Mouse (Mus musculus): ENCODE measurements at regions not wholly inside any gene's neighbourhood (a gene's known extent, or its start where the extent isn't known, plus 50 kb on each side); places are given as distances from the start of the nearest gene placed in this dataset.

GRCm38 (mm10) chr3:60240664-60241063, 159.0 kb downstream of the Sucnr1 start:
- Histone ChIP-seq H3K27ac (replicated peaks; ENCODE audit: low read depth, low read length) (no peak overlapping the region), H3K9me3 (ENCODE audit: control insufficient read depth, low read length) (no peaks in the 10 kb centered on the region), H3K27me3 (ENCODE audit: control insufficient read depth, insufficient read depth, low read length) (no peaks in the 10 kb centered on the region), H3K4me2 (ENCODE audit: low read length) (no peak overlapping the region), H3K9ac (replicated peaks; ENCODE audit: low read length) (no peak overlapping the region), H3K4me3 (replicated peaks; ENCODE audit: low read depth, low read length) (no peak overlapping the region), H3K36me3 (ENCODE audit: control insufficient read depth, insufficient read depth, low read length) (no peaks in the 10 kb centered on the region), H3K4me1 (ENCODE audit: control insufficient read depth, insufficient read depth, low read length) (no peaks in the 10 kb centered on the region)
- no peak for DNase-seq
- ATAC-seq (ENCODE audit: low FRiP score, low TSS enrichment), result no peak

- Histone ChIP-seq H3K9ac (replicated peaks; ENCODE audit: low read length) (no peak overlapping the region), H3K4me3 (replicated peaks; ENCODE audit: low read depth, low read length) (no peak overlapping the region), H3K4me1 (ENCODE audit: control insufficient read depth, insufficient read depth, low read length) (no peaks in the 10 kb centered on the region), H3K4me2 (ENCODE audit: low read length) (no peak overlapping the region), H3K36me3 (ENCODE audit: control insufficient read depth, insufficient read depth, low read length) (no peaks in the 10 kb centered on the region), H3K27ac (replicated peaks; ENCODE audit: low read depth, low read length) (no peak overlapping the region), H3K27me3 (ENCODE audit: control insufficient read depth, insufficient read depth, low read length) (no peaks in the 10 kb centered on the region), H3K9me3 (ENCODE audit: control insufficient read depth, low read length) (no peaks in the 10 kb centered on the region)
- DNase-seq (no peak), ATAC-seq (ENCODE audit: low FRiP score, low TSS enrichment) (no peak)
- 92% methylated on average over 3 of the region's 3 CpGs for WGBS
Observed at GRCm38 (mm10) chr3:60266666-60267415, 185.2 kb downstream of the Sucnr1 start.

- Histone ChIP-seq H3K4me3 (replicated peaks; ENCODE audit: low read depth, low read length) (no peak overlapping the region), H3K27ac (replicated peaks; ENCODE audit: low read depth, low read length) (no peak overlapping the region), H3K27me3 (ENCODE audit: control insufficient read depth, insufficient read depth, low read length) (no peaks in the 10 kb centered on the region), H3K9ac (replicated peaks; ENCODE audit: low read length) (no peak overlapping the region), H3K4me1 (ENCODE audit: control insufficient read depth, insufficient read depth, low read length) (no peaks in the 10 kb centered on the region), H3K4me2 (ENCODE audit: low read length) (no peak overlapping the region), H3K36me3 (ENCODE audit: control insufficient read depth, insufficient read depth, low read length) (no peaks in the 10 kb centered on the region), H3K9me3 (ENCODE audit: control insufficient read depth, low read length) (no peaks in the 10 kb centered on the region)
- no peak for DNase-seq
- ATAC-seq (ENCODE audit: low FRiP score, low TSS enrichment), result no peak
Observed at GRCm38 (mm10) chr3:60267416-60268174, 185.9 kb downstream of the Sucnr1 start.

GRCm38 (mm10) chr3:60270463-60270862, 188.8 kb downstream of the Sucnr1 start:
- ATAC-seq (ENCODE audit: low FRiP score, low TSS enrichment), result no peak
- 81% methylated on average over 1 of the region's 1 CpGs for WGBS

GRCm38 (mm10) chr3:60273744-60274143, 192.1 kb downstream of the Sucnr1 start:
- Histone ChIP-seq H3K4me1 (ENCODE audit: control insufficient read depth, insufficient read depth, low read length) (no peaks in the 10 kb centered on the region), H3K27me3 (ENCODE audit: control insufficient read depth, insufficient read depth, low read length) (no peaks in the 10 kb centered on the region), H3K27ac (replicated peaks; ENCODE audit: low read depth, low read length) (no peak overlapping the region), H3K36me3 (ENCODE audit: control insufficient read depth, insufficient read depth, low read length) (no peaks in the 10 kb centered on the region), H3K4me2 (ENCODE audit: low read length) (no peak overlapping the region), H3K9ac (replicated peaks; ENCODE audit: low read length) (no peak overlapping the region), H3K9me3 (ENCODE audit: control insufficient read depth, low read length) (no peaks in the 10 kb centered on the region), H3K4me3 (replicated peaks; ENCODE audit: low read depth, low read length) (no peak overlapping the region)
- no peak for ATAC-seq (ENCODE audit: low FRiP score, low TSS enrichment)
- WGBS, result 87% methylated on average over 1 of the region's 1 CpGs
- no peak for DNase-seq

More at GRCm38 (mm10) chr3:60270463-60270862, 188.8 kb downstream of the Sucnr1 start:
- DNase-seq, result no peak
- no peaks in the 10 kb centered on the region for H3K4me1 ChIP-seq (ENCODE audit: control insufficient read depth, insufficient read depth, low read length)
- H3K4me3 ChIP-seq (replicated peaks; ENCODE audit: low read depth, low read length), result no peak overlapping the region
- no peaks in the 10 kb centered on the region for H3K36me3 ChIP-seq (ENCODE audit: control insufficient read depth, insufficient read depth, low read length)
- H3K27ac ChIP-seq (replicated peaks; ENCODE audit: low read depth, low read length), result no peak overlapping the region
- no peak overlapping the region for H3K9ac ChIP-seq (replicated peaks; ENCODE audit: low read length)
- no peaks in the 10 kb centered on the region for H3K27me3 ChIP-seq (ENCODE audit: control insufficient read depth, insufficient read depth, low read length)
- no peak overlapping the region for H3K4me2 ChIP-seq (ENCODE audit: low read length)
- H3K9me3 ChIP-seq (ENCODE audit: control insufficient read depth, low read length), result no peaks in the 10 kb centered on the region

- H3K36me3 ChIP-seq (ENCODE audit: control insufficient read depth, insufficient read depth, low read length), result no peaks in the 10 kb centered on the region
- H3K4me2 ChIP-seq (ENCODE audit: low read length), result no peak overlapping the region
- DNase-seq (no peak), ATAC-seq (ENCODE audit: low FRiP score, low TSS enrichment) (no peak)
- no peak overlapping the region for H3K4me3 ChIP-seq (replicated peaks; ENCODE audit: low read depth, low read length)
- WGBS, result 88% methylated on average over 6 of the region's 6 CpGs
- H3K9me3 ChIP-seq (ENCODE audit: control insufficient read depth, low read length), result no peaks in the 10 kb centered on the region
- H3K4me1 ChIP-seq (ENCODE audit: control insufficient read depth, insufficient read depth, low read length), result no peaks in the 10 kb centered on the region
- no peak overlapping the region for H3K9ac ChIP-seq (replicated peaks; ENCODE audit: low read length)
- no peak overlapping the region for H3K27ac ChIP-seq (replicated peaks; ENCODE audit: low read depth, low read length)
- no peaks in the 10 kb centered on the region for H3K27me3 ChIP-seq (ENCODE audit: control insufficient read depth, insufficient read depth, low read length)
Observed at GRCm38 (mm10) chr3:60275249-60275838, 193.7 kb downstream of the Sucnr1 start.

- ATAC-seq (ENCODE audit: low FRiP score, low TSS enrichment) (no peak), DNase-seq (no peak)
- Histone ChIP-seq H3K9me3 (ENCODE audit: control insufficient read depth, low read length) (no peaks in the 10 kb centered on the region), H3K27me3 (ENCODE audit: control insufficient read depth, insufficient read depth, low read length) (no peaks in the 10 kb centered on the region), H3K4me2 (ENCODE audit: low read length) (no peak overlapping the region), H3K36me3 (ENCODE audit: control insufficient read depth, insufficient read depth, low read length) (no peaks in the 10 kb centered on the region), H3K9ac (replicated peaks; ENCODE audit: low read length) (no peak overlapping the region), H3K4me1 (ENCODE audit: control insufficient read depth, insufficient read depth, low read length) (no peaks in the 10 kb centered on the region), H3K27ac (replicated peaks; ENCODE audit: low read depth, low read length) (no peak overlapping the region), H3K4me3 (replicated peaks; ENCODE audit: low read depth, low read length) (no peak overlapping the region)
- WGBS, result 75% methylated on average over 1 of the region's 1 CpGs
Observed at GRCm38 (mm10) chr3:60277791-60278190, 194.8 kb upstream of the Mbnl1 start.

- Histone ChIP-seq H3K4me3 (replicated peaks; ENCODE audit: low read depth, low read length) (no peak overlapping the region), H3K27ac (replicated peaks; ENCODE audit: low read depth, low read length) (no peak overlapping the region), H3K4me2 (ENCODE audit: low read length) (no peak overlapping the region), H3K9ac (replicated peaks; ENCODE audit: low read length) (no peak overlapping the region), H3K36me3 (ENCODE audit: control insufficient read depth, insufficient read depth, low read length) (no peaks in the 10 kb centered on the region), H3K9me3 (ENCODE audit: control insufficient read depth, low read length) (no peaks in the 10 kb centered on the region), H3K4me1 (ENCODE audit: control insufficient read depth, insufficient read depth, low read length) (no peaks in the 10 kb centered on the region), H3K27me3 (ENCODE audit: control insufficient read depth, insufficient read depth, low read length) (no peaks in the 10 kb centered on the region)
- DNase-seq, result no peak
- no peak for ATAC-seq (ENCODE audit: low FRiP score, low TSS enrichment)
Observed at GRCm38 (mm10) chr3:60281229-60281628, 191.4 kb upstream of the Mbnl1 start.
